Mouse (Mus musculus) limb, embryonic 10.5 days (tissue): ENCODE measurements around the gene Ly6c2. TPM values are rescaled to one million over a fixed set of nuclear protein-coding genes. Genes with fewer than 3 reads are reported as not detected.
"Not testable (repeated sequence)": the region's sequence is repeated elsewhere in the genome, so short reads cannot be mapped to it uniquely, and the experiment has no call there.

Experiments
- DNase-seq: peaks from one replicate; pipeline ENCODE4 v3.0.0-alpha.2; 2017; ENCODE audit warnings: low spot score
- H3K27ac ChIP-seq: fragments of 300-500 bp; sonication (generic); 2 replicates; pipeline ENCODE4 v1.5.1; 2016; ENCODE audit warnings: mild to moderate bottlenecking
- H3K27me3 ChIP-seq: fragments of 300-500 bp; sonication (generic); 2 replicates; pipeline ENCODE4 v1.6.1; 2016; ENCODE audit warnings: low read depth, mild to moderate bottlenecking; ENCODE audit not compliant: poor library complexity, severe bottlenecking
- H3K36me3 ChIP-seq: fragments of 300-500 bp; sonication (generic); 2 replicates; pipeline ENCODE4 v1.6.1; 2016; ENCODE audit warnings: mild to moderate bottlenecking, moderate library complexity
- H3K4me1 ChIP-seq: fragments of 300-500 bp; sonication (generic); 2 replicates; pipeline ENCODE4 v1.6.1; 2016
- H3K4me3 ChIP-seq: fragments of 300-500 bp; sonication (generic); 2 replicates; pipeline ENCODE4 v1.5.1; 2016; ENCODE audit warnings: mild to moderate bottlenecking, moderate library complexity
- H3K9me3 ChIP-seq: fragments of 300-500 bp; sonication (generic); replicated peaks from 2 replicates; pipeline ENCODE4 v1.6.1; 2016; ENCODE audit warnings: mild to moderate bottlenecking
- WGBS: fragments of 180-500 bp; shearing (Covaris S2); methylation state at CpG from one replicate; pipeline ENCODE4 v1.1.7; 2016; 5-methylcytosine and 5-hydroxymethylcytosine counted together
- polyA plus RNA-seq: library from polyadenylated mRNA; unstranded; fragments of >200 nt; fragmentation: Nextera tagmentation; extraction: Ambion mirVana; gene quantifications from 2 replicates; pipeline ENCODE4 v1.2.1, GENCODE M21; 2016

Ly6c2 gene
- polyA plus RNA-seq, 1 experiment from 2014 or later: not detected

GRCm38 (mm10) chr15:75110424-75110823, 1.3 kb downstream of the Ly6c2 start:
- not testable (repeated sequence) for DNase-seq, H3K27me3 ChIP-seq, H3K27ac ChIP-seq, H3K9me3 ChIP-seq, H3K4me1 ChIP-seq, H3K36me3 ChIP-seq, H3K4me3 ChIP-seq
- 82% methylated on average over 2 of the region's 5 CpGs for WGBS

GRCm38 (mm10) chr15:75099261-75099660, 12.5 kb downstream of the Ly6c2 start:
- Histone ChIP-seq H3K36me3 (no peaks in the 10 kb centered on the region), H3K4me1 (no peaks in the 10 kb centered on the region), H3K27ac (no peak overlapping the region), H3K4me3 (no peak overlapping the region), H3K9me3 (no peaks in the 10 kb centered on the region), H3K27me3 (no peaks in the 10 kb centered on the region)
- 86% methylated on average over 10 of the region's 10 CpGs for WGBS
- no peak for DNase-seq

GRCm38 (mm10) chr15:75088041-75088440, 23.7 kb downstream of the Ly6c2 start:
- not testable (repeated sequence) for H3K27ac ChIP-seq, H3K27me3 ChIP-seq, DNase-seq, H3K4me1 ChIP-seq, H3K4me3 ChIP-seq, H3K9me3 ChIP-seq, H3K36me3 ChIP-seq
- WGBS: 12% methylated on average over 2 of the region's 2 CpGs

- H3K9me3 ChIP-seq: no peaks in the 10 kb centered on the region
- H3K36me3 ChIP-seq: no peaks in the 10 kb centered on the region
- no peak for DNase-seq
- H3K4me3 ChIP-seq: no peak overlapping the region
- no peaks in the 10 kb centered on the region for H3K4me1 ChIP-seq
- no peak overlapping the region for H3K27ac ChIP-seq
- whole genome bisulfite sequencing: 88% methylated on average over 4 of the region's 4 CpGs
- H3K27me3 ChIP-seq: no peaks in the 10 kb centered on the region
Observed at GRCm38 (mm10) chr15:75069965-75070364, 41.8 kb downstream of the Ly6c2 start.

GRCm38 (mm10) chr15:75062030-75062574, 49.7 kb downstream of the Ly6c2 start:
- H3K4me1 ChIP-seq, H3K9me3 ChIP-seq, H3K27me3 ChIP-seq, H3K27ac ChIP-seq, H3K36me3 ChIP-seq, H3K4me3 ChIP-seq: not testable (repeated sequence)
- WGBS: 34% methylated on average over 6 of the region's 6 CpGs
- DNase-seq: peak; percentile 71

GRCm38 (mm10) chr15:75060505-75060904, 51.3 kb downstream of the Ly6c2 start:
- peak; percentile 51 for DNase-seq
- Histone ChIP-seq H3K4me3 (no peak overlapping the region), H3K27me3 (no peaks in the 10 kb centered on the region), H3K9me3 (no peaks in the 10 kb centered on the region), H3K36me3 (no peaks in the 10 kb centered on the region), H3K4me1 (no peaks in the 10 kb centered on the region), H3K27ac (no peak overlapping the region)

Other genes with a start within 250 kb of the Ly6c2 start
- gene 2010109I03Rik, start 214.9 kb downstream of the Ly6c2 start, polyA plus RNA-seq: not detected in 2 replicates
- gene Ly6i, start 128.5 kb downstream of the Ly6c2 start, polyA plus RNA-seq: not detected in 2 replicates
- 1.8 and 2.8 TPM in 2 replicates for gene Ly6a, start 113.9 kb downstream of the Ly6c2 start, polyA plus RNA-seq
- 2.2 and 2.3 TPM in 2 replicates for gene Ly6c1, start 63.1 kb downstream of the Ly6c2 start, polyA plus RNA-seq
- gene Ly6g, start 43.3 kb upstream of the Ly6c2 start, polyA plus RNA-seq: not detected in 2 replicates
- not detected in 2 replicates for gene BC025446, start 104.4 kb upstream of the Ly6c2 start, polyA plus RNA-seq
- gene Ly6f, start 156.5 kb upstream of the Ly6c2 start, polyA plus RNA-seq: 0.18 TPM in 1 of 2 replicates, not detected in the other